Mouse (Mus musculus) stomach, embryonic 14.5 days (tissue): ENCODE results near the gene Arhgef15. TPM values are rescaled to one million over a fixed set of nuclear protein-coding genes. Genes with fewer than 3 reads are reported as not detected.

ENCODE experiments used
- microRNA-seq: library from miRNA; unstranded; fragments of <30 nt; microRNA quantifications from one replicate; pipeline ENCODE4, GENCODE M21; 2016
- polyA plus RNA-seq: library from polyadenylated mRNA; unstranded; fragments of >200 nt; fragmentation: Nextera tagmentation; extraction: Ambion mirVana; gene quantifications from 2 replicates; pipeline ENCODE4 v1.2.1, GENCODE M21; 2014

Gene Arhgef15
- polyA plus RNA-seq, 1 experiment from 2014 or later: 10.9 TPM

Small RNAs within 50 kb of the gene (microRNA-seq; reads per million reads assigned to microRNA genes)
- gene Mir3062: 4.9 reads per million, percentile 12 among the genes with 10 or more reads in this experiment

Other genes starting within 250 kb of the Arhgef15 start
- 68.5 and 75.0 TPM in 2 replicates for gene Ndel1, start 85.6 kb downstream of the Arhgef15 start, polyA plus RNA-seq
- gene Rnf222, start 68.9 kb downstream of the Arhgef15 start, polyA plus RNA-seq: not detected in 2 replicates
- gene Rpl26, start 55.9 kb downstream of the Arhgef15 start, polyA plus RNA-seq: 1,222 and 1,288 TPM in 2 replicates
- 0.55 TPM in 1 of 2 replicates, not detected in the other for gene Odf4, start 30.4 kb downstream of the Arhgef15 start, polyA plus RNA-seq
- gene Slc25a35, start 10.7 kb upstream of the Arhgef15 start, polyA plus RNA-seq: 4.1 and 5.4 TPM in 2 replicates
- gene Rangrf, start 17.7 kb upstream of the Arhgef15 start, polyA plus RNA-seq: 58.9 and 63.6 TPM in 2 replicates
- gene Pfas, start 51.0 kb upstream of the Arhgef15 start, polyA plus RNA-seq: 31.8 and 36.6 TPM in 2 replicates
- gene Ctc1, start 58.4 kb upstream of the Arhgef15 start, polyA plus RNA-seq: 45.0 and 47.3 TPM in 2 replicates
- 147 and 153 TPM in 2 replicates for gene Aurkb, start 88.2 kb upstream of the Arhgef15 start, polyA plus RNA-seq
- gene Borcs6, start 102.2 kb upstream of the Arhgef15 start, polyA plus RNA-seq: 9.2 and 11.0 TPM in 2 replicates
- 59.4 and 59.8 TPM in 2 replicates for gene Tmem107, start 113.3 kb upstream of the Arhgef15 start, polyA plus RNA-seq
- 104 and 107 TPM in 2 replicates for gene Vamp2, start 131.0 kb upstream of the Arhgef15 start, polyA plus RNA-seq
- 10.5 and 15.1 TPM in 2 replicates for gene Per1, start 137.7 kb upstream of the Arhgef15 start, polyA plus RNA-seq
- 0.39 and 0.54 TPM in 2 replicates for gene Hes7, start 162.9 kb upstream of the Arhgef15 start, polyA plus RNA-seq
- gene 9130213A22Rik, start 165.1 kb upstream of the Arhgef15 start, polyA plus RNA-seq: 0.29 and 0.36 TPM in 2 replicates
- gene Aloxe3, start 168.4 kb upstream of the Arhgef15 start, polyA plus RNA-seq: 0.29 and 0.49 TPM in 2 replicates
- gene Alox12b, start 199.5 kb upstream of the Arhgef15 start, polyA plus RNA-seq: not detected in 2 replicates
- 0.15 TPM in 1 of 2 replicates, not detected in the other for gene Alox8, start 240.4 kb upstream of the Arhgef15 start, polyA plus RNA-seq